Mouse (Mus musculus) bone marrow, adult 2 months (tissue): ENCODE measurements around the gene Rps3a1. TPM values are rescaled to one million over a fixed set of nuclear protein-coding genes. Genes with fewer than 3 reads are reported as not detected.
A peak's percentile ranks its signal among the peaks of the same experiment; 100 is the strongest.

Source experiments
- H3K27ac ChIP-seq: fragments of 200-500 bp; 2 replicates; pipeline ENCODE4 v1.5.1; 2012; ENCODE audit warnings: low read depth, mild to moderate bottlenecking, control low read depth, inconsistent platforms, low read length; ENCODE audit not compliant: control insufficient read depth, poor library complexity, insufficient read depth
- H3K4me1 ChIP-seq: fragments of 200-500 bp; 2 replicates; pipeline ENCODE4 v1.6.1; 2011; ENCODE audit warnings: low read length; ENCODE audit not compliant: control insufficient read depth, insufficient read depth
- H3K4me3 ChIP-seq: fragments of 200-500 bp; replicated peaks from 2 replicates; pipeline ENCODE3; 2011; ENCODE audit warnings: mild to moderate bottlenecking, low read depth, low read length, control low read depth; ENCODE audit not compliant: control insufficient read depth
- CTCF ChIP-seq: fragments of 200-500 bp; IDR thresholded peaks from 2 replicates; pipeline ENCODE4 v1.5.1; 2011; ENCODE audit warnings: low read length, control low read depth; ENCODE audit not compliant: control insufficient read depth, insufficient read depth
- POLR2A ChIP-seq: fragments of 200-500 bp; IDR thresholded peaks from 2 replicates; pipeline ENCODE4 v1.6.1; 2011; ENCODE audit warnings: low read depth, mild to moderate bottlenecking, control low read depth, low read length, borderline replicate concordance; ENCODE audit not compliant: control insufficient read depth
- WGBS: fragments of 180-500 bp; shearing (Covaris S2); methylation state at CpG from one replicate; pipeline ENCODE4 v1.1.7; 2018; 5-methylcytosine and 5-hydroxymethylcytosine counted together
- polyA plus RNA-seq: library from polyadenylated mRNA; stranded (reverse); fragments of >200 nt; gene quantifications from 2 replicates; pipeline ENCODE4 v1.2.4, GENCODE M21; 2011; ENCODE audit warnings: low replicate concordance; ENCODE audit not compliant: missing spikeins, insufficient read depth, insufficient read length

Gene Rps3a1
- 1,120 and 1,318 TPM in 2 replicates for polyA plus RNA-seq

GRCm38 (mm10) chr3:86142263-86142933 lies at the start of gene Rps3a1:
TSS of gene Rps3a1 (minus strand) at chr3:86142702.
- under 1% methylated on average over 77 of the region's 77 CpGs for WGBS
- Histone ChIP-seq H3K4me1 (peaks cover 1% of the 10 kb centered on the region), H3K4me3 (peak within 1 kb of the TSS; percentile 99)

GRCm38 (mm10) chr3:86187736-86188389 lies 45.4 kb upstream of the Rps3a1 start:
- TF ChIP-seq POLR2A: no peak
- TF ChIP-seq CTCF: no peak
- Histone ChIP-seq H3K4me1 (no peaks in the 10 kb centered on the region), H3K27ac (no peak overlapping the region), H3K4me3 (no peak overlapping the region)
- 64% methylated on average over 5 of the region's 5 CpGs for WGBS

More at GRCm38 (mm10) chr3:86142263-86142933, at the start of gene Rps3a1:
- TF ChIP-seq CTCF: peak; percentile 99
- peak; percentile 85; the same call in 1 of the 2 replicates for TF ChIP-seq POLR2A
- peak within 1 kb of the TSS; percentile 75 for H3K27ac ChIP-seq

- Histone ChIP-seq H3K27ac (no peak overlapping the region), H3K4me1 (no peaks in the 10 kb centered on the region), H3K4me3 (no peak overlapping the region)
- no peak for TF ChIP-seq POLR2A
- TF ChIP-seq CTCF: no peak
- 68% methylated on average over 7 of the region's 7 CpGs for WGBS
Observed at GRCm38 (mm10) chr3:86184546-86184945, 42.0 kb upstream of the Rps3a1 start.

GRCm38 (mm10) chr3:86181107-86181506 lies 38.6 kb upstream of the Rps3a1 start:
- TF ChIP-seq POLR2A (no peak), CTCF (no peak)
- 75% methylated on average over 5 of the region's 5 CpGs for WGBS
- H3K4me3 ChIP-seq: no peak overlapping the region

GRCm38 (mm10) chr3:86179714-86180113 lies 37.2 kb upstream of the Rps3a1 start:
- no peak overlapping the region for H3K4me3 ChIP-seq
- no peak for TF ChIP-seq POLR2A
- TF ChIP-seq CTCF: no peak
- no peaks in the 10 kb centered on the region for H3K4me1 ChIP-seq
- 66% methylated on average over 7 of the region's 7 CpGs for WGBS
- no peak overlapping the region for H3K27ac ChIP-seq

More at GRCm38 (mm10) chr3:86181107-86181506, 38.6 kb upstream of the Rps3a1 start:
- no peaks in the 10 kb centered on the region for H3K4me1 ChIP-seq
- no peak overlapping the region for H3K27ac ChIP-seq

GRCm38 (mm10) chr3:86168841-86169425 lies 26.4 kb upstream of the Rps3a1 start:
- Histone ChIP-seq H3K27ac (no peak overlapping the region), H3K4me1 (no peaks in the 10 kb centered on the region; the same call in 1 of the 2 replicates), H3K4me3 (no peak overlapping the region)
- TF ChIP-seq POLR2A (no peak), CTCF (no peak)
- WGBS: 24% methylated on average over 8 of the region's 8 CpGs

- peaks cover 1% of the 10 kb centered on the region; the same call in 1 of the 2 replicates for H3K4me1 ChIP-seq
Observed at GRCm38 (mm10) chr3:86149521-86149920, 7.0 kb upstream of the Rps3a1 start.

GRCm38 (mm10) chr3:86149063-86149462 lies 6.6 kb upstream of the Rps3a1 start:
- Histone ChIP-seq H3K27ac (0 out of 2 replicates have a peak overlapping the region, but pooled peaks have one; percentile 46), H3K4me1 (peaks cover 1% of the 10 kb centered on the region; the same call in 1 of the 2 replicates), H3K4me3 (no peak overlapping the region)
- TF ChIP-seq POLR2A: no peak
- TF ChIP-seq CTCF: no peak
- whole genome bisulfite sequencing: 74% methylated on average over 6 of the region's 6 CpGs

More at GRCm38 (mm10) chr3:86149521-86149920, 7.0 kb upstream of the Rps3a1 start:
- TF ChIP-seq CTCF (no peak), POLR2A (no peak)
- 89% methylated on average over 9 of the region's 9 CpGs for WGBS
- H3K27ac ChIP-seq: no peak overlapping the region
- no peak overlapping the region for H3K4me3 ChIP-seq
